ENCODE assay signal across 8 mouse cellular contexts in the genomic region with DNA sequence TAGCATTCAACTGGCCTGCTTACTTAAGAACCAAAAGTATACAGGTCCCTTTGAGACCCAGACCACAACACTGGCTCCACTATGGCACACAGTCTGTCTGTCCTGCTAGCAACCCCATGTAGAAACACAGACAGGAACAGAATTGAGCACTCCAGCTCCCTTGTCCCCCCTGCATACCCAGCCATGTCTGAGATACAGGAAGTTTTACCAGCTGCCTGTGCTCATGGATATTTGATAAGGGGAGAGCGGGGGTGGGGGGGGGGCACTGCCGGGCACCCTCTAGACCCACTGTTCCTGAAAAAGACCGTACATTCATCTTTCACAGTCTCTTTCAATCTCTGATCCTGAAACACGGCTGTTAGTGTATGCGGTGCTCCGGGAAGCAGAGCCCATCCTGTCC. TPM values are rescaled to one million over a fixed set of nuclear protein-coding genes. Genes with fewer than 3 reads are reported as not detected.
DNase-seq lines count a peak whose midpoint lies in the region; ATAC-seq and TF ChIP-seq lines count a peak whose summit lies in the region.

No protein-coding gene starts in this region.

- no peaks in the 10 kb centered on the region for H3K9me3 ChIP-seq in MEL (replicated peaks; ENCODE audit: insufficient read depth, low read length)
- H3K9me3 ChIP-seq in hindbrain, embryonic 12.5 days (replicated peaks): no peaks in the 10 kb centered on the region
- no peaks in the 10 kb centered on the region for H3K9me3 ChIP-seq in midbrain, embryonic 10.5 days (replicated peaks)

- peaks cover 0 to 35% of the 10 kb centered on the region in 2 experiments; a peak in 2 of 4 replicates for H3K36me3 ChIP-seq in MEL (ENCODE audit: control insufficient read depth in 1 of 2, insufficient read depth in 2 of 2, low read length in 2 of 2)
- H3K36me3 ChIP-seq in hindbrain, embryonic 12.5 days: peaks cover 10% of the 10 kb centered on the region; the same call in 1 of the 2 replicates
- peaks cover 50% of the 10 kb centered on the region for H3K36me3 ChIP-seq in midbrain, embryonic 10.5 days

- peaks cover 28 to 46% of the 10 kb centered on the region in 2 experiments for H3K4me1 ChIP-seq in MEL (ENCODE audit: control insufficient read depth in 1 of 2, insufficient read depth in 2 of 2, low read length in 2 of 2)
- H3K4me1 ChIP-seq in hindbrain, embryonic 12.5 days: peaks cover 79% of the 10 kb centered on the region
- H3K4me1 ChIP-seq in midbrain, embryonic 10.5 days: peaks cover 98% of the 10 kb centered on the region

- no peak for TF ChIP-seq POLR2A in MEL (IDR thresholded peaks at IDR 0.05; ENCODE audit: control insufficient read depth in 1 of 2, insufficient read depth in 1 of 2, low read depth in 1 of 2, low read length in 2 of 2, poor library complexity in 1 of 2)

- H3K79me2 ChIP-seq in MEL (ENCODE audit: control insufficient read depth, insufficient read depth, low read length, poor library complexity): peaks cover 93% of the 10 kb centered on the region

- peak overlapping the region; percentile 96 for H3K4me3 ChIP-seq in gastrocnemius, adult 2 months
- peak overlapping the region; percentile 64 to 83 for H3K4me3 ChIP-seq in MEL (ENCODE audit: control insufficient read depth in 1 of 2, insufficient read depth in 1 of 2, low read depth in 2 of 2, low read length in 2 of 2)
- peak overlapping the region; percentile 57 for H3K4me3 ChIP-seq in hindbrain, embryonic 12.5 days
- peak overlapping the region; percentile 94 for H3K4me3 ChIP-seq in midbrain, embryonic 10.5 days

- H3K27me3 ChIP-seq in MEL (ENCODE audit: control insufficient read depth in 1 of 2, insufficient read depth in 2 of 2, low read length in 2 of 2): no peaks in the 10 kb centered on the region
- no peaks in the 10 kb centered on the region for H3K27me3 ChIP-seq in hindbrain, embryonic 12.5 days
- H3K27me3 ChIP-seq in midbrain, embryonic 10.5 days (ENCODE audit: low read depth, poor library complexity, severe bottlenecking): 0 out of 2 replicates have a peak, but pooled peaks cover 6% of the 10 kb centered on the region

- intact Hi-C loops in gastrocnemius, adult 2 months (cut with DNase I): loop anchor here (5.0 kb wide), 1 partner anchor 41 kb away; no protein-coding TSS in a partner anchor

- peak overlapping the region; percentile 91 for H3K4me2 ChIP-seq in hindbrain, embryonic 12.5 days (replicated peaks)

- TF ChIP-seq EP300 in MEL (IDR thresholded peaks at IDR 0.05; ENCODE audit: low read depth in 1 of 2, low read length in 2 of 2): peak in 1 of 2 experiments; percentile 67; a peak in 2 of 4 replicates

- 43% methylated on average over 6 of the region's 6 CpGs for WGBS in hindbrain, embryonic 12.5 days
- 66% methylated on average over 6 of the region's 6 CpGs for WGBS in midbrain, embryonic 10.5 days

- no peak for TF ChIP-seq RAD21 in MEL (IDR thresholded peaks at IDR 0.05; ENCODE audit: low read depth, low read length)

- peak overlapping the region; percentile 100 for H3K27ac ChIP-seq in gastrocnemius, adult 2 months
- H3K27ac ChIP-seq in MEL (ENCODE audit: control insufficient read depth, low read depth, low read length): peak overlapping the region; percentile 79
- H3K27ac ChIP-seq in hindbrain, embryonic 12.5 days: 0 out of 2 replicates have a peak overlapping the region, but pooled peaks have one; percentile 31
- H3K27ac ChIP-seq in midbrain, embryonic 10.5 days (replicated peaks): peak overlapping the region; percentile 99

- peak overlapping the region; percentile 83 for H3K9ac ChIP-seq in MEL (ENCODE audit: control insufficient read depth, low read depth, low read length, poor library complexity, severe bottlenecking)
- H3K9ac ChIP-seq in hindbrain, embryonic 12.5 days: peak overlapping the region; percentile 78

- no peak for TF ChIP-seq CTCF in gastrocnemius, adult 2 months (IDR thresholded peaks at IDR 0.05)
- no peak for TF ChIP-seq CTCF in MEL (IDR thresholded peaks at IDR 0.05 in 2 of 3, conservative IDR thresholded peaks at IDR 0.05 in 1 of 3; ENCODE audit: control insufficient read depth in 1 of 3, insufficient read depth in 1 of 3, low read depth in 2 of 3, low read length in 3 of 3, poor library complexity in 1 of 3, severe bottlenecking in 1 of 3)

- DNase-seq in gastrocnemius, adult 2 months: no peak
- no peak for DNase-seq in gastrocnemius, postnatal 4 days (ENCODE audit: low spot score in 2 of 2)
- DNase-seq in MEL (ENCODE audit: low read depth, low spot score): peak; percentile 70
- DNase-seq in midbrain, embryonic 10.5 days (ENCODE audit: low spot score): no peak
- DNase-seq in testis, postnatal 14 days (ENCODE audit: low spot score): no peak
- no peak for DNase-seq in cerebellum, postnatal 4 days (ENCODE audit: low spot score in 2 of 2)
- no peak for DNase-seq in adrenal gland, postnatal 36 days

- no peak for ATAC-seq in hindbrain, embryonic 12.5 days (ENCODE audit: low FRiP score)

TF ChIP-seq in MEL, 35 proteins besides CTCF, POLR2A, EP300 and RAD21:
- no peak for TF ChIP-seq CHD1 (IDR thresholded peaks at IDR 0.05; ENCODE audit: low read depth, low read length)
- peak; percentile 52 for TF ChIP-seq RCOR1 (IDR thresholded peaks at IDR 0.05; ENCODE audit: low read depth, low read length)
- no peak for TF ChIP-seq NRF1 (IDR thresholded peaks at IDR 0.05; ENCODE audit: insufficient read depth, low read depth, low read length, poor library complexity, severe bottlenecking)
- no peak for TF ChIP-seq JUND (IDR thresholded peaks at IDR 0.05; ENCODE audit: low read depth, low read length)
- peak; percentile 81 for TF ChIP-seq ETS1 (IDR thresholded peaks at IDR 0.05; ENCODE audit: low read depth, low read length)
- peak; percentile 39; the same call in 1 of the 2 replicates for TF ChIP-seq SIN3A (IDR thresholded peaks at IDR 0.05; ENCODE audit: low read length)
- no peak for TF ChIP-seq UBTF (IDR thresholded peaks at IDR 0.05; ENCODE audit: borderline replicate concordance, insufficient read depth, low read depth, low read length)
- TF ChIP-seq TBP (IDR thresholded peaks at IDR 0.05; ENCODE audit: low read depth, low read length): no peak
- TF ChIP-seq SMC3 (IDR thresholded peaks at IDR 0.05; ENCODE audit: low read depth, low read length): no peak
- no peak; the same call in 1 of the 2 replicates for TF ChIP-seq ELF1 (IDR thresholded peaks at IDR 0.05; ENCODE audit: low read depth, low read length)
- TF ChIP-seq MEF2A (IDR thresholded peaks at IDR 0.05; ENCODE audit: extremely low read depth, insufficient replicate concordance, low read depth, low read length, poor library complexity, severe bottlenecking): no peak
- TF ChIP-seq GATA1 (IDR thresholded peaks at IDR 0.05; ENCODE audit: low read depth, low read length): peak; percentile 34; the same call in 1 of the 2 replicates
- no peak for TF ChIP-seq POLR2AphosphoS5 (IDR thresholded peaks at IDR 0.05; ENCODE audit: borderline replicate concordance, low read depth, low read length)
- no peak for TF ChIP-seq ZKSCAN1 (IDR thresholded peaks at IDR 0.05; ENCODE audit: low read depth, low read length)
- TF ChIP-seq BHLHE40 (IDR thresholded peaks at IDR 0.05; ENCODE audit: borderline replicate concordance, low read depth, low read length): no peak
- TF ChIP-seq GABPA (IDR thresholded peaks at IDR 0.05; ENCODE audit: low read depth, low read length): no peak
- no peak for TF ChIP-seq NELFE (IDR thresholded peaks at IDR 0.05; ENCODE audit: low read depth, low read length)
- no peak for TF ChIP-seq MYB (IDR thresholded peaks at IDR 0.05; ENCODE audit: low read depth, low read length)
- TF ChIP-seq ZC3H11A (IDR thresholded peaks at IDR 0.05; ENCODE audit: low read depth, low read length): no peak
- peak; percentile 65; the same call in 1 of the 2 replicates for TF ChIP-seq MAZ (IDR thresholded peaks at IDR 0.05; ENCODE audit: low read depth, low read length)
- peak; percentile 74 for TF ChIP-seq TCF12 (IDR thresholded peaks at IDR 0.05; ENCODE audit: low read depth, low read length)
- TF ChIP-seq E2F4 (IDR thresholded peaks at IDR 0.05; ENCODE audit: borderline replicate concordance, low read depth, low read length): no peak
- TF ChIP-seq POLR2AphosphoS2 (IDR thresholded peaks at IDR 0.05; ENCODE audit: low read length): no peak
- no peak for TF ChIP-seq CHD2 (IDR thresholded peaks at IDR 0.05; ENCODE audit: low read length)
- TF ChIP-seq USF2 (IDR thresholded peaks at IDR 0.05; ENCODE audit: borderline replicate concordance in 1 of 2, insufficient read depth in 1 of 2, low read depth in 1 of 2, low read length in 2 of 2): no peak
- TF ChIP-seq MYC (IDR thresholded peaks at IDR 0.05; ENCODE audit: low read depth, low read length): no peak
- TF ChIP-seq MXI1 (IDR thresholded peaks at IDR 0.05; ENCODE audit: low read depth, low read length): no peak
- peak; percentile 55 for TF ChIP-seq TAL1 (IDR thresholded peaks at IDR 0.05; ENCODE audit: low read length)
- no peak for TF ChIP-seq HCFC1 (IDR thresholded peaks at IDR 0.05; ENCODE audit: low read depth, low read length)
- no peak for TF ChIP-seq ZMIZ1 (IDR thresholded peaks at IDR 0.05; ENCODE audit: low read depth, low read length)
- no peak for TF ChIP-seq KAT2A (conservative IDR thresholded peaks at IDR 0.05; ENCODE audit: low read depth, low read length)
- no peak for TF ChIP-seq MAX (IDR thresholded peaks at IDR 0.05; ENCODE audit: low read length)
TF ChIP-seq in MEL: peak in this region for 7.

RNA-seq across cellular contexts. Expression of a gene that starts 5.0 kb away (rescaled TPM):
- 10 to 100 TPM; 28.2 to 44.8 TPM for total RNA-seq in gastrocnemius, adult 2 months (2021)
- total RNA-seq in gastrocnemius, postnatal 4 days (2021): 10 to 100 TPM; 15.8 to 16.5 TPM
- total RNA-seq in MEL (2012; rRNA removed): 12.4 and 16.4 TPM in 2 replicates
- polyA plus RNA-seq in MEL (2012; ENCODE audit: insufficient read depth in 1 of 2, insufficient read length in 2 of 2, low read depth in 1 of 2, low replicate concordance in 2 of 2, missing spikeins in 1 of 2): 10 to 100 TPM in 1 of 2 experiments, not detected in 1; 23.1 TPM
- polyA plus RNA-seq in hindbrain, embryonic 12.5 days (2016; fragmentation: Nextera tagmentation; extraction: Ambion mirVana): 9.8 and 10.4 TPM in 2 replicates
- polyA plus RNA-seq in midbrain, embryonic 10.5 days (2016; fragmentation: Nextera tagmentation; extraction: Ambion mirVana): 5.6 and 5.9 TPM in 2 replicates
- total RNA-seq in adrenal gland, postnatal 36 days (2021): 10 to 100 TPM; 47.4 to 60.1 TPM

Comparison
In these comparisons a context has a peak if more than half of its experiments do, and no peak if none do; other contexts are left out.
1. H3K27ac ChIP-seq: peak in every context shown above with its lines; median percentile 100 in gastrocnemius, adult 2 months; 99 in midbrain, embryonic 10.5 days; 79 in MEL; 31 in hindbrain, embryonic 12.5 days.